Mouse (Mus musculus): ENCODE data around the gene Dop1b.

GRCm38 (mm10) chr16:93678206-93678605 lies 33.5 kb upstream of the Dop1b start:
- TF ChIP-seq POLR2A (IDR thresholded peaks at IDR 0.05; ENCODE audit: extremely low read depth, insufficient read depth, low read length) (no peak), CTCF (IDR thresholded peaks at IDR 0.05; ENCODE audit: extremely low read depth, insufficient read depth, low read length) (no peak)
